Mouse (Mus musculus): ENCODE measurements at regions not wholly inside any gene's neighbourhood (a gene's known extent, or its start where the extent isn't known, plus 50 kb on each side); places are given as distances from the start of the nearest gene placed in this dataset.

DNA sequence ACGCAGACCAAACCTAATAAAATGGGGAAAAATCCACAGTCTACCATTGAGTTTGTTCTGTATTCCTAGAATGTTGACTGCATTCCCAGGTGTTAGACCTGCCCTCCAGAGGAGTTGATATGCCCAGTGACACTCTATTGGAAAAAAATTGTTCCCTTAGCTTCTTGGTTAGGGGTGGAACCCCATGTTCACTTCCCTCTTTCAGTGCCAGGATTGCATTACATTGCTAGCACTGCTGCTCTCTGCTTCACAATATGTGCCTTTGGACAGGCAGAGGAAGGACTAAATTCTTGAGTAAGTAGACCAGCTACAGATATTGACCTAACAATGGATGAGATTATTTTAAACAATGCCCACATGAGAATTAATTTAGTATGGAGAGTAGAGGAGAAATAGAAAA lies 607.3 kb upstream of the Nr5a2 start:
- dilution Hi-C loops (cut with MboI; ENCODE audit: extremely low pct_ligation_motif_present, extremely low pct_unique_long_range_greater_than_20kb, low sequenced_read_pairs) = no loop called here
- TF ChIP-seq MAFK (IDR thresholded peaks at IDR 0.05; ENCODE audit: insufficient replicate concordance, low read length) (no peak), TCF12 (IDR thresholded peaks at IDR 0.05; ENCODE audit: low read depth, low read length) (no peak), E2F4 (IDR thresholded peaks at IDR 0.05; ENCODE audit: insufficient replicate concordance, low read depth, low read length) (no peak), SIN3A (IDR thresholded peaks at IDR 0.05; ENCODE audit: low read length) (no peak), PAX5 (IDR thresholded peaks at IDR 0.05; ENCODE audit: low read length) (no peak), MAZ (IDR thresholded peaks at IDR 0.05; ENCODE audit: low read depth, low read length) (no peak), NRF1 (IDR thresholded peaks at IDR 0.05; ENCODE audit: low read depth, low read length) (no peak), HCFC1 (IDR thresholded peaks at IDR 0.05; ENCODE audit: low read depth, low read length) (no peak), CHD1 (IDR thresholded peaks at IDR 0.05; ENCODE audit: low read depth, low read length) (no peak), ELF1 (IDR thresholded peaks at IDR 0.05; ENCODE audit: low read depth, low read length) (no peak), USF2 (conservative IDR thresholded peaks at IDR 0.05; ENCODE audit: low read depth, low read length) (no peak), GABPA (IDR thresholded peaks at IDR 0.05; ENCODE audit: insufficient replicate concordance, low read depth, low read length) (no peak), MYC (IDR thresholded peaks at IDR 0.05; ENCODE audit: low read depth, low read length) (no peak), ZMIZ1 (IDR thresholded peaks at IDR 0.05; ENCODE audit: low read depth, low read length) (no peak), CHD2 (IDR thresholded peaks at IDR 0.05; ENCODE audit: low read length) (no peak), ZNF384 (IDR thresholded peaks at IDR 0.05; ENCODE audit: low read depth, low read length) (no peak), JUN (IDR thresholded peaks at IDR 0.05; ENCODE audit: insufficient read depth, low read depth, low read length) (no peak), EP300 (IDR thresholded peaks at IDR 0.05; ENCODE audit: low read length) (no peak), IRF4 (IDR thresholded peaks at IDR 0.05; ENCODE audit: low read depth, low read length) (no peak)

DNA sequence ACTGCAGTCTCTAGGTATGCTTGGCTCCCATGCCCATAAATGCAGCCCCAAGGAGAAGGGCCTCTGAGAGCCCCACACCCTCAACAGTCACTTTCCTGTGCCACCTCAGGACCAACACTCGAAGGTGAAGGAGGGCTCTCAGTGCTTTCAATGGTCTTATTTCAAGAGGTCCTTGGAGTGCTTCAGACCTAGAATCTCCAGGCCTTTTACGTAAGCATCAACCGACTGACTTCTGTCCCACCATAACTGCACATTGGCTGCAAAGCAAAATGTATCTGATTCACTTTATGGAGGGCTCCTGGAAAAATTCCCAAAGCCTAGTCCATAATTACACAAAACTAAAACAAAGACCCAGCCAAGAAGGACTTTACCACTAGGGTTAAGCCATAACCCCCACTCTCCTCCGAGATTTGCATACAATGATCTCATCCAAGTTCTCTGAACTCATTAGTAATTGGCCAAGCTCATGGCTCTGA lies 605.4 kb upstream of the Nr5a2 start:
- TF ChIP-seq BHLHE40 (IDR thresholded peaks at IDR 0.05; ENCODE audit: low read depth, low read length) = no peak
- no peak for TF ChIP-seq MAZ (IDR thresholded peaks at IDR 0.05; ENCODE audit: low read depth, low read length)
- TF ChIP-seq NRF1 (IDR thresholded peaks at IDR 0.05; ENCODE audit: low read depth, low read length) = no peak
- no peak for TF ChIP-seq GABPA (IDR thresholded peaks at IDR 0.05; ENCODE audit: insufficient replicate concordance, low read depth, low read length)
- no peak for TF ChIP-seq CHD1 (IDR thresholded peaks at IDR 0.05; ENCODE audit: low read depth, low read length)
- no peak for TF ChIP-seq USF2 (conservative IDR thresholded peaks at IDR 0.05; ENCODE audit: low read depth, low read length)
- no peak for TF ChIP-seq MEF2A (IDR thresholded peaks at IDR 0.05; ENCODE audit: borderline replicate concordance, low read depth, low read length)
- TF ChIP-seq MAFK (IDR thresholded peaks at IDR 0.05; ENCODE audit: insufficient replicate concordance, low read length) = no peak
- no peak for TF ChIP-seq PAX5 (IDR thresholded peaks at IDR 0.05; ENCODE audit: low read length)
- TF ChIP-seq IRF4 (IDR thresholded peaks at IDR 0.05; ENCODE audit: low read depth, low read length) = no peak
- no peak for TF ChIP-seq USF1 (IDR thresholded peaks at IDR 0.05; ENCODE audit: low read depth, low read length)
- TF ChIP-seq RCOR1 (conservative IDR thresholded peaks at IDR 0.05; ENCODE audit: low read depth, low read length) = no peak
- TF ChIP-seq ETS1 (conservative IDR thresholded peaks at IDR 0.05; ENCODE audit: low read depth, low read length) = no peak
- TF ChIP-seq ZMIZ1 (IDR thresholded peaks at IDR 0.05; ENCODE audit: low read depth, low read length) = no peak
- TF ChIP-seq ZC3H11A (IDR thresholded peaks at IDR 0.05; ENCODE audit: low read depth, low read length) = no peak
- TF ChIP-seq CHD2 (IDR thresholded peaks at IDR 0.05; ENCODE audit: low read length) = no peak
- TF ChIP-seq ZNF384 (IDR thresholded peaks at IDR 0.05; ENCODE audit: low read depth, low read length) = no peak
- TF ChIP-seq ELF1 (IDR thresholded peaks at IDR 0.05; ENCODE audit: low read depth, low read length) = no peak
- no peak for TF ChIP-seq MYC (IDR thresholded peaks at IDR 0.05; ENCODE audit: low read depth, low read length)
- Histone ChIP-seq H3K9ac (ENCODE audit: insufficient read depth, low read depth) (no peak overlapping the region), H3K27ac (ENCODE audit: insufficient read depth, low read depth) (no peak overlapping the region), H3K27me3 (replicated peaks) (no peaks in the 10 kb centered on the region), H3K9me3 (replicated peaks; ENCODE audit: low read length) (no peaks in the 10 kb centered on the region), H3K4me1 (ENCODE audit: control insufficient read depth in 1 of 2, insufficient read depth in 2 of 2) (peaks cover 0 to 4% of the 10 kb centered on the region in 2 experiments; a peak in 1 of 4 replicates), H3K36me3 (replicated peaks in 1 of 2; ENCODE audit: control insufficient read depth in 1 of 2, insufficient read depth in 1 of 2, low read length in 1 of 2) (no peaks in the 10 kb centered on the region), H3K79me2 (replicated peaks; ENCODE audit: control insufficient read depth, extremely low read depth, insufficient read depth, poor library complexity, severe bottlenecking) (no peaks in the 10 kb centered on the region), H3K4me3 (replicated peaks in 1 of 3; ENCODE audit: low read depth in 2 of 3, low read length in 2 of 3, poor library complexity in 1 of 3) (no peak overlapping the region), H3K4me2 (ENCODE audit: insufficient read depth, low read depth, poor library complexity, severe bottlenecking) (no peak overlapping the region)
- in situ Hi-C loops (cut with MboI; ENCODE audit: low pct_ligation_motif_present, low pct_unique_long_range_greater_than_20kb, low sequenced_read_pairs) = no loop called here
- no peak for DNase-seq (ENCODE audit: extremely low read depth)
- dilution Hi-C loops (cut with MboI; ENCODE audit: extremely low pct_ligation_motif_present, extremely low pct_unique_long_range_greater_than_20kb, low sequenced_read_pairs) = no loop called here

More for the DNA sequence above, 607.3 kb upstream of the Nr5a2 start:
- H3K27me3 ChIP-seq (replicated peaks) = no peaks in the 10 kb centered on the region
- no peaks in the 10 kb centered on the region for H3K9me3 ChIP-seq (replicated peaks; ENCODE audit: low read length)
- no peaks in the 10 kb centered on the region for H3K79me2 ChIP-seq (replicated peaks; ENCODE audit: control insufficient read depth, extremely low read depth, insufficient read depth, poor library complexity, severe bottlenecking)
- H3K4me3 ChIP-seq (replicated peaks in 1 of 3; ENCODE audit: low read depth in 2 of 3, low read length in 2 of 3, poor library complexity in 1 of 3) = no peak overlapping the region
- no peaks in the 10 kb centered on the region for H3K36me3 ChIP-seq (replicated peaks in 1 of 2; ENCODE audit: control insufficient read depth in 1 of 2, insufficient read depth in 1 of 2, low read length in 1 of 2)
- DNase-seq (ENCODE audit: extremely low read depth) = no peak
- in situ Hi-C loops (cut with MboI; ENCODE audit: low pct_ligation_motif_present, low pct_unique_long_range_greater_than_20kb, low sequenced_read_pairs) = no loop called here
- no peak overlapping the region for H3K9ac ChIP-seq (ENCODE audit: insufficient read depth, low read depth)
- H3K4me2 ChIP-seq (ENCODE audit: insufficient read depth, low read depth, poor library complexity, severe bottlenecking) = no peak overlapping the region
- peaks cover 0 to 4% of the 10 kb centered on the region in 2 experiments; a peak in 1 of 4 replicates for H3K4me1 ChIP-seq (ENCODE audit: control insufficient read depth in 1 of 2, insufficient read depth in 2 of 2)
- H3K27ac ChIP-seq (ENCODE audit: insufficient read depth, low read depth) = no peak overlapping the region
